Mouse (Mus musculus) stomach, postnatal 0 days (tissue): ENCODE measurements at regions not wholly inside any gene's neighbourhood (a gene's known extent, or its start where the extent isn't known, plus 50 kb on each side); places are given as distances from the start of the nearest gene placed in this dataset.

Source experiments
- CTCF ChIP-seq: IDR thresholded peaks from 2 replicates; pipeline ENCODE4 v1.5.1; 2016; ENCODE audit warnings: antibody characterized with exemption, low read depth, mild to moderate bottlenecking, moderate library complexity
- EP300 ChIP-seq: optimal IDR thresholded peaks from 2 replicates; pipeline ENCODE3; 2016; ENCODE audit warnings: antibody characterized with exemption

- TF ChIP-seq CTCF (no peak), EP300 (no peak)
Measured at GRCm38 (mm10) chr8:126703546-126703945, 109.8 kb upstream of the Irf2bp2 start.
